26 mouse cellular contexts compared by ENCODE assay signal in the genomic region with DNA sequence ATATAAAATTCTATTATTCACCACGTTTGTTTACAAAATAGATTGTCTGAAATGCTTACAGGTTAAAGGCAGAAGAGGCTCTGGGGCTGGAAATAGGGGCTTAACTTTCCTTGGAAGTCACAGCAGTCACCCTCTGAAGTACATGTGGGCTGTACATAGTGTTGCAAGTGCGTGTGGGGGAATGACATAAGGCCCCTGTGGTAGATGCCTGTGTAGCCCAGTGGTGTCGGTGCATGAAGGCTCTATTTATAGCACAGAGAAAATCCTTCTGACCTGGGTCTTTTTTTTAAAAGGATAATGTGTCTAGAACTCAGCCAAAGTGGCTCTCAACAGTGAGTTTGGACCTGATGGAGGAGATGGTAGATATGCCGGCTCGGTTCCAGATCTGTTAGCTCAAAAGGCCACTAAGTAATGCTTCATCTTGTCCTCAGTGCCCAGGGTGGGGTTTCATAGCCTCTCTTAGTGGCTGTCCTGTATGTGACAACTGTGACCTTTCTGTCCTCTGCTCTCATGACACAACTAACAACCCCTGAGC.
A peak's percentile ranks its signal among the peaks of the same experiment; 100 is the strongest.
DNase-seq lines count a peak whose midpoint lies in the region; ATAC-seq and TF ChIP-seq lines count a peak whose summit lies in the region.
"Had no signal": no experiment of that assay in that cellular context is flagged by ENCODE, and none has a peak within 500 bp of the region (broad histone marks: within the 10 kb centered on the region; RNA-seq: fewer than 3 reads in every experiment).

No protein-coding gene starts in this region.

- no peak overlapping the region for H3K4me3 ChIP-seq in heart, embryonic 12.5 days
- H3K4me3 ChIP-seq in heart, embryonic 15.5 days: no peak overlapping the region
- no peak overlapping the region for H3K4me3 ChIP-seq in myocyte
- H3K4me3 ChIP-seq: embryonic facial prominence, embryonic 12.5 days; embryonic facial prominence, embryonic 15.5 days; hindbrain, embryonic 10.5 days; hindbrain, embryonic 13.5 days; intestine, embryonic 15.5 days had no signal

- TF ChIP-seq POLR2A in myocyte (IDR thresholded peaks at IDR 0.05; ENCODE audit: insufficient read length, low read depth): no peak

- 58% methylated on average over 5 of the region's 5 CpGs for WGBS in heart, embryonic 12.5 days
- 53% methylated on average over 5 of the region's 5 CpGs for WGBS in heart, embryonic 15.5 days

- no peak for DNase-seq in heart, adult 11 months
- no peak for DNase-seq in heart, adult 9 months (ENCODE audit: low spot score in 2 of 2)
- peak; percentile 54 for DNase-seq in skeletal muscle tissue, adult 2 months (ENCODE audit: low read depth, low spot score)
- DNase-seq: adrenal gland, adult 2 months; adrenal gland, postnatal 14 days; cerebellum, adult 11 months; cerebellum, adult 2 months; cerebellum, adult 9-11 months; cerebellum, postnatal 25 days; forebrain, postnatal 0 days; gastrocnemius, postnatal 10 days; gastrocnemius, postnatal 36 days; heart, postnatal 10 days; kidney, adult 11 months; kidney, adult 8-10 months had no signal

- peak overlapping the region; percentile 59; the same call in 1 of the 2 replicates for H3K27ac ChIP-seq in heart, embryonic 12.5 days (ENCODE audit: poor library complexity, severe bottlenecking)
- H3K27ac ChIP-seq in heart, embryonic 15.5 days: peak overlapping the region; percentile 43
- H3K27ac ChIP-seq: embryonic facial prominence, embryonic 12.5 days; embryonic facial prominence, embryonic 15.5 days; hindbrain, embryonic 10.5 days; hindbrain, embryonic 13.5 days; intestine, embryonic 15.5 days had no signal

- no peaks in the 10 kb centered on the region for H3K36me3 ChIP-seq in heart, embryonic 12.5 days
- no peaks in the 10 kb centered on the region for H3K36me3 ChIP-seq in heart, embryonic 15.5 days
- H3K36me3 ChIP-seq in myocyte (ENCODE audit: control insufficient read depth, insufficient read depth): no peaks in the 10 kb centered on the region
- H3K36me3 ChIP-seq: embryonic facial prominence, embryonic 12.5 days; hindbrain, embryonic 10.5 days; intestine, embryonic 15.5 days had no signal

- no peaks in the 10 kb centered on the region for H3K9me3 ChIP-seq in heart, embryonic 12.5 days (replicated peaks)
- no peaks in the 10 kb centered on the region for H3K9me3 ChIP-seq in heart, embryonic 15.5 days (replicated peaks)
- H3K9me3 ChIP-seq: embryonic facial prominence, embryonic 12.5 days; embryonic facial prominence, embryonic 15.5 days; hindbrain, embryonic 10.5 days; hindbrain, embryonic 13.5 days; intestine, embryonic 15.5 days had no signal

- H3K4me1 ChIP-seq in heart, embryonic 12.5 days (replicated peaks): peaks cover 39% of the 10 kb centered on the region
- peaks cover 13% of the 10 kb centered on the region for H3K4me1 ChIP-seq in heart, embryonic 15.5 days (replicated peaks)
- H3K4me1 ChIP-seq: embryonic facial prominence, embryonic 12.5 days; hindbrain, embryonic 10.5 days had no signal

- no peaks in the 10 kb centered on the region for H3K27me3 ChIP-seq in heart, embryonic 12.5 days (replicated peaks)
- H3K27me3 ChIP-seq in heart, embryonic 15.5 days: no peaks in the 10 kb centered on the region
- H3K27me3 ChIP-seq in myocyte (ENCODE audit: control insufficient read depth, insufficient read depth, insufficient read length): no peaks in the 10 kb centered on the region
- H3K27me3 ChIP-seq: embryonic facial prominence, embryonic 12.5 days; embryonic facial prominence, embryonic 15.5 days; hindbrain, embryonic 13.5 days; intestine, embryonic 15.5 days had no signal

- ATAC-seq in heart, embryonic 12.5 days (ENCODE audit: insufficient number of reproducible peaks, low FRiP score): no peak
- ATAC-seq in heart, embryonic 15.5 days (replicated peaks; ENCODE audit: insufficient number of reproducible peaks, insufficient read depth, low FRiP score, low read depth): peak; percentile 67; the same call in 1 of the 2 replicates
- ATAC-seq: CD4-positive, CD25-positive, alpha-beta regulatory T cell, adult 4 months; forebrain, embryonic 14.5 days; forebrain, postnatal 0 days; hindbrain, embryonic 16.5 days; intestine, embryonic 15.5 days had no signal

- H3K79me2 ChIP-seq in myocyte (ENCODE audit: control insufficient read depth, insufficient read depth): no peaks in the 10 kb centered on the region

- H3K4me2 ChIP-seq in heart, embryonic 12.5 days: no peak overlapping the region
- no peak overlapping the region for H3K4me2 ChIP-seq in heart, embryonic 15.5 days
- H3K4me2 ChIP-seq in myocyte (ENCODE audit: low read depth): no peak overlapping the region
- H3K4me2 ChIP-seq: embryonic facial prominence, embryonic 12.5 days; embryonic facial prominence, embryonic 15.5 days; hindbrain, embryonic 13.5 days; intestine, embryonic 15.5 days had no signal

- H3ac ChIP-seq in myocyte (ENCODE audit: control insufficient read depth, insufficient read length): no peak overlapping the region

- H3K9ac ChIP-seq in heart, embryonic 12.5 days: no peak overlapping the region
- no peak overlapping the region for H3K9ac ChIP-seq in heart, embryonic 15.5 days
- H3K9ac ChIP-seq: embryonic facial prominence, embryonic 12.5 days; embryonic facial prominence, embryonic 15.5 days; forebrain, postnatal 0 days; hindbrain, embryonic 13.5 days; intestine, embryonic 15.5 days had no signal

TF ChIP-seq in myocyte, 11 proteins besides CTCF, POLR2A, EP300 and RAD21:
- TF ChIP-seq TCF3 (IDR thresholded peaks at IDR 0.05; ENCODE audit: insufficient read length, low read depth): no peak
- TF ChIP-seq CEBPB (IDR thresholded peaks at IDR 0.05; ENCODE audit: insufficient read depth, poor library complexity, severe bottlenecking): 0 out of 2 replicates have a peak, but pooled peaks have one; percentile 2
- TF ChIP-seq USF1 (IDR thresholded peaks at IDR 0.05; ENCODE audit: low read depth): no peak
- TF ChIP-seq SRF (IDR thresholded peaks at IDR 0.05; ENCODE audit: control insufficient read depth, insufficient read length, low read depth): no peak
- TF ChIP-seq REST (IDR thresholded peaks at IDR 0.05; ENCODE audit: insufficient read depth, insufficient read length): no peak
- no peak for TF ChIP-seq MYOG (IDR thresholded peaks at IDR 0.05; ENCODE audit: control insufficient read depth in 1 of 3, insufficient read depth in 1 of 3, insufficient read length in 2 of 3, low read depth in 2 of 3)
- TF ChIP-seq E2F4 (IDR thresholded peaks at IDR 0.05; ENCODE audit: insufficient read depth): no peak
